Mouse (Mus musculus): Measurements from ENCODE around the gene Rdh11. TPM values are rescaled to one million over a fixed set of nuclear protein-coding genes. Genes with fewer than 3 reads are reported as not detected.
A peak's percentile ranks its signal among the peaks of the same experiment; 100 is the strongest.

The Rdh11 gene
- polyA plus RNA-seq, 1 experiment from 2014 or later, result 8.0 TPM

DNA sequence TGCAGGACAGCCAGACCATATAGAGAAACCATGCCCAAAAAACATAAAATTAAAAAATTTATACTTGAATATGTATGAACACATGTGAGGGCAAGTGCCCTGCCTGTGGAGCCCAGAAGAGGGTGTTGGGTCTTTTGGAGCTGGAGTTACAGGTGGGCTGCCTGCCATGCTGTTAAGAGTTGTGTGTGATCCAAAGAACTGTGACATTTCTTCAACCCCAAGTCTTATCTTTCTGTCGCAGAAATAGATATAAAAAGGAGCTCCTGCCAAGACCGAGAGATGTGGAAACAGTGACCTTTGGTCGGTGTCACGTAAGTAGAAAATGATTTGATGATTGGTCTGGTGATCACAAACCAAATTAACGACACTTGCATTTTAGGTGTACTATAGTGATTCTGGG lies 18.4 kb downstream of the Rdh11 start:
- Histone ChIP-seq H3K27ac (ENCODE audit: low read depth) (no peak overlapping the region), H3K9ac (replicated peaks) (no peak overlapping the region), H3K4me2 (ENCODE audit: low read depth, low read length) (no peak overlapping the region), H3K36me3 (replicated peaks; ENCODE audit: insufficient read depth, low read length) (peaks cover 23% of the 10 kb centered on the region), H3K4me1 (ENCODE audit: insufficient read depth) (peaks cover 17% of the 10 kb centered on the region), H3K9me3 (ENCODE audit: low read length) (no peaks in the 10 kb centered on the region), H3K4me3 (ENCODE audit: low read depth, low read length) (no peak overlapping the region), H3K27me3 (ENCODE audit: insufficient read depth, low read length) (no peaks in the 10 kb centered on the region)
- TF ChIP-seq EP300 (IDR thresholded peaks at IDR 0.05; ENCODE audit: low read depth) (peak; percentile 60), CTCF (IDR thresholded peaks at IDR 0.05; ENCODE audit: low read depth) (no peak)
- ATAC-seq, result no peak
- 37% methylated on average over 5 of the region's 5 CpGs for WGBS (ENCODE audit: insufficient replicate concordance)
- no peak for DNase-seq

DNA sequence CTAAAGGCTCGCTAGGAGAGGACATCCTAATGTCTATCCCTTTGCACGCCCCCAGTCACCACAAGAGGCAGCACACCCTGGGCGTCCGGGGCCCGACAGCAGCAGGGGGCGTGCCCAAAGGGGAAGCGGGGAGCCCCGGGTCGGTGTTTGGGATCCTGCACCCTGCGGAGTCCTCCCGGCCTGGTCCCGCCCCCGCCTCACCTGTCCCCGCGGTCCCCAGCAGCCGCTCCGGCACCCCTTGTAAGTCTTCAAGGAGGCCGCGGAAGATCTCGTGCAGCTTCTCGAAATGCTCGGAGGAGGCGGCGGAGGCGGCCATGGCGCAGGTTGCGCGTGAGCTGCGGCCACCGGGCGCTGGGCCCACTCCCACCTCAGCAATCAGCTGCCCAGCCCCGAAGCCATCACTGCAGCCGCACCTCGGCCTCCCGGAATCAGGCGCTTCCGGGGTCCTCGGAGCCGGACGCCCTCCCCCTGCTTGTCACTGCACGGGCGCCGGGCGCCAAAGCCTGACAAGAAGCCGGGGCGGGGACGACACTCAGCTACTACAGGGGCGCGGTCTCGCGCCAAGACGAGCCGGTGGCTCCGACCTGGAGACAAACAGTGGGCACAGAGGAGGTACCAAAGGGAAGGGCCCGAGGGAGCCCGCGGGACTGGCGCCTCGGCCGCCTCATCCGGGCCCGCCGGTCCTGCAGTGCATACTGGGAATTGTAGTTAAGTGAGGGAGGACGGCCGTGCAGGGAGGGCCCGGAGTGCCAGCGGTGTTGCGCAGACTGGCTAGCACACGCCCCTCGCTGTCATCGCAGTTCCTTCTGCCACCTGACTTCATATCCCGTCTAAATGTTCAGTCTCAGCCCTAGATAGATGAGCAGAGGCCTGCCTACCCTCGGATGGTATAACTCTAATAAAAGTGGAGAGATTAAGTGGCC lies 19.8 kb downstream of the Rdh11 start, which contains the start of gene Vti1b:
Gene Vti1b (minus strand): TSS at position 649 of the 923 bp plus-strand sequence.
- Histone ChIP-seq H3K27ac (ENCODE audit: low read depth) (peak within 1 kb of the TSS; percentile 91), H3K4me2 (ENCODE audit: low read depth, low read length) (peak within 1 kb of the TSS; percentile 81), H3K4me1 (ENCODE audit: insufficient read depth) (peaks cover 17% of the 10 kb centered on the region), H3K9me3 (ENCODE audit: low read length) (no peaks in the 10 kb centered on the region), H3K27me3 (ENCODE audit: insufficient read depth, low read length) (no peaks in the 10 kb centered on the region), H3K9ac (replicated peaks) (peak within 1 kb of the TSS; percentile 85), H3K4me3 (ENCODE audit: low read depth, low read length) (peak within 1 kb of the TSS; percentile 94), H3K36me3 (replicated peaks; ENCODE audit: insufficient read depth, low read length) (peaks cover 17% of the 10 kb centered on the region)
- DNase-seq (peak; percentile 92), ATAC-seq (peak; percentile 95)
- 2% methylated on average over 66 of the region's 73 CpGs for WGBS (ENCODE audit: insufficient replicate concordance)
- TF ChIP-seq CTCF (IDR thresholded peaks at IDR 0.05; ENCODE audit: low read depth), result peak; percentile 82
- peak; percentile 36; the same call in 1 of the 2 replicates for TF ChIP-seq EP300 (IDR thresholded peaks at IDR 0.05; ENCODE audit: low read depth)

DNA sequence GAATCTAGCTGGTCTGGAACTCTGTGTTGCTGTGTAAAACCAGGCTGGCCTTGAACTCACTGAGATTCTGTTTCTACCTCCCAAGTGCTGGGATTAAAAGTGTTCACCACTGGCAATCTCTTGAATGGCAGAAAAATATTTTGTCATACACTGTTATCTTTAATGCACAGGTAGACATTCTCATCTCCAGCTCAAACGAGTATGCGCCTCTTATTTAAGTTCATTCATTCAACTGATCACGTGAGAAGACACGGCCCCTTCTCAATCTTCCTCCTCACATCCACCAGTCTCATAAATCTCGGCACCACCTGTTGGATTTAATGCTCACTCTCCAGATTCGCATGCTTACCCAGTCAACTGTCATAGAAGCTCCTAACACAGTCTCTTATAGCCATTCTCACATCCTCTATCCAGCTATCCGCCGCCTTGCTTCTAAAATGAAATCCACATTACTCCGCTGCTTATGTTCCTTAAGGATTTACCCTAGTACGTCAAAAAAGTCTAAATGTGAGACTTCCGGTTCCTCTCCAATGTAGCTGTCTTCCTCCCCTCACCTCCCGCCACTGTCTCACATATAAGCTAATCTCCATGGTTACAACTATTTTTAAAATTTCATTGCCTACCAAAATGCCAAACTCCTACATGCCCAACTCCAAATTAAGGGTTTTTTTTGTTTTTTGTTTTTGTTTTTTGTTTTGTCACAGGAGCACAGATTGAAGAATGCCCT lies 20.7 kb downstream of the Rdh11 start:
- Histone ChIP-seq H3K27me3 (ENCODE audit: insufficient read depth, low read length) (no peaks in the 10 kb centered on the region), H3K4me3 (ENCODE audit: low read depth, low read length) (peak overlapping the region; percentile 94), H3K9me3 (ENCODE audit: low read length) (no peaks in the 10 kb centered on the region), H3K36me3 (replicated peaks; ENCODE audit: insufficient read depth, low read length) (peaks cover 17% of the 10 kb centered on the region), H3K9ac (replicated peaks) (peak overlapping the region; percentile 85), H3K4me1 (ENCODE audit: insufficient read depth) (peaks cover 17% of the 10 kb centered on the region), H3K27ac (ENCODE audit: low read depth) (peak overlapping the region; percentile 91), H3K4me2 (ENCODE audit: low read depth, low read length) (peak overlapping the region; percentile 81)
- no peak for ATAC-seq
- DNase-seq, result no peak
- TF ChIP-seq EP300 (IDR thresholded peaks at IDR 0.05; ENCODE audit: low read depth) (no peak), CTCF (IDR thresholded peaks at IDR 0.05; ENCODE audit: low read depth) (no peak)
- WGBS (ENCODE audit: insufficient replicate concordance), result 30% methylated on average over 12 of the region's 12 CpGs

DNA sequence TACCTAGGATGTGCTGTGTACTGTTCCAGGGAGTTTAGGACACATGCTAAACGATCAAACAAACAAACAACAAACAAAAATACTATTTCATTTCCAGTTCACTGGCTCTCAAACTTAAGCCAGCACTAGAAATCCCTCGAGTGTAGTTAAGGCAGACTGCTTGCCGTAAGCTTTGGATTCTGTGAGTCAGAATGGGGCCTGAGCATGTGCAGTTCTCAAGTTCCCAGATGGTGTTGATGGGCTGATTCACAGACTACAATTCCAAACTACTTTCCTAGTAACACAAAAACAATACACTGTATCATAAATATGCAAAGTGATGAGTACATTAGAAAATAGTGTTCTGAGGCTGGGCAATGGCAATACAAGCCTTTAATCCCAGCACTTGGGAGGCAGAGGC lies 21.7 kb downstream of the Rdh11 start:
- no peak overlapping the region for H3K4me2 ChIP-seq (ENCODE audit: low read depth, low read length)
- ATAC-seq (no peak), DNase-seq (no peak)
- H3K4me1 ChIP-seq (ENCODE audit: insufficient read depth), result peaks cover 17% of the 10 kb centered on the region
- whole genome bisulfite sequencing (ENCODE audit: insufficient replicate concordance), result 77% methylated on average over 3 of the region's 3 CpGs
- H3K4me3 ChIP-seq (ENCODE audit: low read depth, low read length), result no peak overlapping the region
- H3K27me3 ChIP-seq (ENCODE audit: insufficient read depth, low read length), result no peaks in the 10 kb centered on the region
- TF ChIP-seq CTCF (IDR thresholded peaks at IDR 0.05; ENCODE audit: low read depth) (no peak), EP300 (IDR thresholded peaks at IDR 0.05; ENCODE audit: low read depth) (no peak)
- H3K27ac ChIP-seq (ENCODE audit: low read depth), result no peak overlapping the region
- H3K9ac ChIP-seq (replicated peaks), result no peak overlapping the region
- peaks cover 14% of the 10 kb centered on the region for H3K36me3 ChIP-seq (replicated peaks; ENCODE audit: insufficient read depth, low read length)
- H3K9me3 ChIP-seq (ENCODE audit: low read length), result no peaks in the 10 kb centered on the region

DNA sequence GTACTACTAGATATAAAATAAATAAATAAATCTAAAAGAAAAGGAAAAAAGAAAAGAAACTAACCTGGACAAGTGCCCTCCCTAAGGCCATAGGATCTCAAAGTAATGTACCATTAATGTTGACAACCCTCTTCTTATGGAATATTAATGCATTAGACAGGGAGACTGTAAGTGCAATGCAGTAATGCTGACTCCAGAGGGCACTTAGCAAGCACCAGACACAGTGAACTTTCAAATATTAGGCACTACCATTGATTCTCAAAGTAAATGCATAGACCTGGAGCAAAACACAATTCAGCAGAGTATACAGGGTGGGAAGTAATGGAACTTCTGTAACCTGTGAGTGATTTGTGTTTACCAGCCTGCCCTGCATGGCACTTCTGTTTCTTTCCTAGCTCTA lies 22.9 kb downstream of the Rdh11 start:
- ATAC-seq, result no peak
- H3K36me3 ChIP-seq (replicated peaks; ENCODE audit: insufficient read depth, low read length), result peaks cover 16% of the 10 kb centered on the region
- no peaks in the 10 kb centered on the region for H3K27me3 ChIP-seq (ENCODE audit: insufficient read depth, low read length)
- H3K27ac ChIP-seq (ENCODE audit: low read depth), result no peak overlapping the region
- no peak overlapping the region for H3K4me2 ChIP-seq (ENCODE audit: low read depth, low read length)
- no peak overlapping the region for H3K4me3 ChIP-seq (ENCODE audit: low read depth, low read length)
- no peaks in the 10 kb centered on the region for H3K9me3 ChIP-seq (ENCODE audit: low read length)
- TF ChIP-seq CTCF (IDR thresholded peaks at IDR 0.05; ENCODE audit: low read depth) (peak; percentile 37), EP300 (IDR thresholded peaks at IDR 0.05; ENCODE audit: low read depth) (no peak)
- peaks cover 17% of the 10 kb centered on the region for H3K4me1 ChIP-seq (ENCODE audit: insufficient read depth)
- DNase-seq, result no peak
- no peak overlapping the region for H3K9ac ChIP-seq (replicated peaks)

DNA sequence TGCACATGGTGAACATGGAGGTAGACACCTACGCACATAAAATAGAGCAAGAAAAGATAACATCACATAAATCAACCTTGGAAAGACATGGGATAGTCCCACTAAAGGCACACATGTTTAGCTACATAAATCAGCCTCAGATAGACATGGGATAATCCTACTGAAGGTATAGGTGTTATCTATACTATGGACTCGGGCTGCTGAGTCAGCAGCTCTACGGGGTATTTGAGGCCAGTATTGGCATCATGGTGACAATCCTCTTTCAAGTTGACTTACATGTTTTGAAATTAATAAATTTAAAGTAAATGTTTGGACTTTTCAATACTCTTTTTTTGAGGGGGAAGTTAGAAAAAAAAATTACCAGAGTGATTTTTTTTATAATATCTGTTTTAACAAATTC lies 29.2 kb downstream of the Rdh11 start:
- DNase-seq (no peak), ATAC-seq (no peak)
- no peak overlapping the region for H3K9ac ChIP-seq (replicated peaks)
- H3K9me3 ChIP-seq (ENCODE audit: low read length), result no peaks in the 10 kb centered on the region
- H3K36me3 ChIP-seq (replicated peaks; ENCODE audit: insufficient read depth, low read length), result peaks cover 67% of the 10 kb centered on the region
- H3K27me3 ChIP-seq (ENCODE audit: insufficient read depth, low read length), result no peaks in the 10 kb centered on the region
- TF ChIP-seq CTCF (IDR thresholded peaks at IDR 0.05; ENCODE audit: low read depth), result no peak
- no peak for TF ChIP-seq EP300 (IDR thresholded peaks at IDR 0.05; ENCODE audit: low read depth)
- H3K27ac ChIP-seq (ENCODE audit: low read depth), result no peak overlapping the region
- H3K4me3 ChIP-seq (ENCODE audit: low read depth, low read length), result no peak overlapping the region
- 82% methylated on average over 3 of the region's 3 CpGs for WGBS (ENCODE audit: insufficient replicate concordance)
- no peak overlapping the region for H3K4me2 ChIP-seq (ENCODE audit: low read depth, low read length)
- H3K4me1 ChIP-seq (ENCODE audit: insufficient read depth), result no peaks in the 10 kb centered on the region

All from liver, postnatal 0 days (tissue).